Mouse (Mus musculus): Measurements from ENCODE around the gene Clic3.
A peak's percentile ranks its signal among the peaks of the same experiment; 100 is the strongest.

Gene Clic3

GRCm38 (mm10) chr2:25480541-25480940, 23.9 kb downstream of the Clic3 start:
- DNase-seq (ENCODE audit: low read depth, low spot score) = no peak

- DNase-seq (ENCODE audit: low read depth, low spot score) = peak; percentile 58
These were observed 26.3 kb downstream of the Clic3 start for GRCm38 (mm10) chr2:25482969-25483368.

GRCm38 (mm10) chr2:25484901-25485647, 28.4 kb downstream of the Clic3 start:
- DNase-seq (ENCODE audit: low read depth, low spot score) = no peak

- DNase-seq (ENCODE audit: low read depth, low spot score) = no peak
These were observed 31.5 kb downstream of the Clic3 start for GRCm38 (mm10) chr2:25487965-25488670.

- no peak for DNase-seq (ENCODE audit: low read depth, low spot score)
These were observed 32.0 kb downstream of the Clic3 start for GRCm38 (mm10) chr2:25488671-25489068.

GRCm38 (mm10) chr2:25492988-25493387, 36.4 kb downstream of the Clic3 start:
- DNase-seq (ENCODE audit: low read depth, low spot score) = no peak

- no peak for DNase-seq (ENCODE audit: low read depth, low spot score)
These were observed 36.9 kb downstream of the Clic3 start, which contains the start of gene Lcn12 for GRCm38 (mm10) chr2:25493476-25493961. Gene Lcn12, minus strand, starts transcription at chr2:25493911.

- DNase-seq (ENCODE audit: low read depth, low spot score) = peak; percentile 74
These were observed 39.8 kb downstream of the Clic3 start for GRCm38 (mm10) chr2:25496462-25496861.

GRCm38 (mm10) chr2:25497846-25498575, 41.4 kb downstream of the Clic3 start:
- DNase-seq (ENCODE audit: low read depth, low spot score) = peak; percentile 66

- no peak for DNase-seq (ENCODE audit: low read depth, low spot score)
These were observed 42.2 kb downstream of the Clic3 start for GRCm38 (mm10) chr2:25498622-25499478.

- no peak for DNase-seq (ENCODE audit: low read depth, low spot score)
These were observed 43.5 kb downstream of the Clic3 start for GRCm38 (mm10) chr2:25500071-25500575.

- peak; percentile 95 for DNase-seq (ENCODE audit: low read depth, low spot score)
These were observed 44.2 kb downstream of the Clic3 start, which contains the start of gene Fbxw5 for GRCm38 (mm10) chr2:25500576-25501405. Gene Fbxw5, plus strand, starts transcription at chr2:25500750.

- peak; percentile 37 for DNase-seq (ENCODE audit: low read depth, low spot score)
These were observed 45.2 kb downstream of the Clic3 start, which contains the start of gene C8g for GRCm38 (mm10) chr2:25501593-25502486. Gene C8g, minus strand, starts transcription at chr2:25501719.

- DNase-seq (ENCODE audit: low read depth, low spot score) = no peak
These were observed 46.1 kb downstream of the Clic3 start for GRCm38 (mm10) chr2:25502726-25503125.

GRCm38 (mm10) chr2:25504538-25504937, 47.9 kb downstream of the Clic3 start:
- no peak for DNase-seq (ENCODE audit: low read depth, low spot score)

- DNase-seq (ENCODE audit: low read depth, low spot score) = no peak
These were observed 48.4 kb downstream of the Clic3 start for GRCm38 (mm10) chr2:25505000-25505399.

GRCm38 (mm10) chr2:25505860-25506259, 49.2 kb downstream of the Clic3 start:
- DNase-seq (ENCODE audit: low read depth, low spot score) = no peak

GRCm38 (mm10) chr2:25506964-25507363, 50.3 kb downstream of the Clic3 start:
- peak; percentile 59 for DNase-seq (ENCODE audit: low read depth, low spot score)

All from R1 (cell line).